Mouse (Mus musculus): ENCODE results near the gene Foxa3. TPM values are rescaled to one million over a fixed set of nuclear protein-coding genes. Genes with fewer than 3 reads are reported as not detected.

Foxa3 gene
- 4.9 TPM for polyA plus RNA-seq (2014; fragmentation: Illumina TruSeq; extraction: RNeasy Lipid Tissue Mini Kit (QIAGEN cat#74804); ENCODE audit: low replicate concordance)

DNA sequence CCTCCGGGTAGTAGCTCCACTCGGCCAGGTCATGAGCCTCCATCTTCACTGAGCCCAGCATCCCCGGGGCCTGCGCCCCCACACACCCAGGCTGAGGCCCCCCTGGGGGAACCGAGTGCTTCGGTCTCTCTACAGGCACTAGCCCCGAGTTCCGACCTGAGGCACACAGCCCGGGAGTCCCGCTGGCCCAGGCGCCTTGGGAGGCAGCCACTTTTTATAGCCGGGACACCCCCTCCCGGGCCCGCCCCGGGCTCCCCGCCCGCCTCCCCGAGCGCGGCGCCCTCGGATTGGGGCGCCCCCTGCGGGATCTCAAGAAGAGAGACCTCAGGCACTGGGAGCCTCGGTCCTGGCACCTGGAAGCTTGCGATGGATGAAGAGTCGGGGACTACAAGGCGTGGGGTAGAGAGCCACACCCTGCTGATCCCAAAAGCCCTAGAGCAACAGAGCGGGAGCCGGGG is at the start of gene Foxa3:
TSS of gene Foxa3 (minus strand) at position 182 of the 458 bp plus-strand sequence.

DNA sequence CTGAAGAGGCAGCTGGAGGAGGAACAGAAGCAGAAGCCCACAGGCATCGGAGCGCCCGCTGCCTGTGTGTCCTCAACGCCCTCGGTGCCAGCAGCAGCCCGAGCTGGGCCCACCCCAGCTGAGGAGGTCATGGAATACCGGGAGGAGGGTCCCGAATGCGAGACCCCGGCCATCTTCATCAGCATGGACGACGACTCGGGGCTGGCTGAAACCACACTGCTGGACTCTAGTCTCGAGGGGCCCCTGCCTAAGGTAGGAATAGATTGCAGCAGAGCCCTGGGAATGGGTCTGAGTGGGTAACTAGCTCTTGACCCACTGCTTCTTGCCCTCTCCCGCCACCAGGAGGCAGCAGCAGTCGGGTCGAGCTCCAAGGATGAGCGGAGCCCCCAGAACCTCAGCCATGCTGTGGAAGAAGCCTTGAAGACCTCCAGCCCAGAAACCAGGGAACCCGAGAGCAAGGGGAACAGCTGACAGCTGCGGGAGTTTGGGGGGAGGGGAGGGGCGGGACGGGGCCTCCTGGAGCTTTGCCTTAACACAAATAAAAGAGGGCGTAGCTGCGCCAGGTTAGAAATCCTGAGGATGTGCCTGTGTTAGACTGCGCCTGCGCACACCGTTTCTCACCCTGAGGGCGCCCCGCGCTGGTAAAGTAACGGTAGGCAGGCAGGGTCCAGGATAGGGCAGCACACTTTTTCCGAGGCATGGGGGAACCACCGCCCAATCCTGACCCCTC is 30.9 kb upstream of the Foxa3 start, which contains the start of gene Rsph6a:
TSS of gene Rsph6a (plus strand) at position 644 of the 730 bp plus-strand sequence.

DNA sequence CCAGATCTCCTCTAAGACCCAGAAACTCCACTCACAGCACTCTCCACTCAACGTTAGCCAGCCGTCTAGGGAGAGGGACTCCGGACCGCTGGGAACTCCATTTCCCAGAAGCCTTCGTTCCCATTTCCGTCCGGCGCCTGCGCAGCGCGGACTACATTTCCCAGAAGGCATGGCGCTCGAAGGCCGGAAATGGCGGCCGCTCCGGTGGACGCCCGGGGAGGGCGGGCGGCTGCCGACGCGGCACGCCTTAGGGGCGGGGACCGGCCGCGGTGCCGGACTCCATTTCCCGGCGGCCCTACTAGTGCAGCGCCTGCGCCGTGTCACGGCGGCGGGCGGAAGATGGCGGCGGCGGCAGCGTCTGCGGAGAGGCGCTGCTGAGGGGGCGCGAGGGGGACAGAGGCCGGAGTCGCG is 763 bp upstream of the Foxa3 start, which contains the start of gene Sympk:
TSS of gene Sympk (plus strand) at position 282 of the 411 bp plus-strand sequence.

DNA sequence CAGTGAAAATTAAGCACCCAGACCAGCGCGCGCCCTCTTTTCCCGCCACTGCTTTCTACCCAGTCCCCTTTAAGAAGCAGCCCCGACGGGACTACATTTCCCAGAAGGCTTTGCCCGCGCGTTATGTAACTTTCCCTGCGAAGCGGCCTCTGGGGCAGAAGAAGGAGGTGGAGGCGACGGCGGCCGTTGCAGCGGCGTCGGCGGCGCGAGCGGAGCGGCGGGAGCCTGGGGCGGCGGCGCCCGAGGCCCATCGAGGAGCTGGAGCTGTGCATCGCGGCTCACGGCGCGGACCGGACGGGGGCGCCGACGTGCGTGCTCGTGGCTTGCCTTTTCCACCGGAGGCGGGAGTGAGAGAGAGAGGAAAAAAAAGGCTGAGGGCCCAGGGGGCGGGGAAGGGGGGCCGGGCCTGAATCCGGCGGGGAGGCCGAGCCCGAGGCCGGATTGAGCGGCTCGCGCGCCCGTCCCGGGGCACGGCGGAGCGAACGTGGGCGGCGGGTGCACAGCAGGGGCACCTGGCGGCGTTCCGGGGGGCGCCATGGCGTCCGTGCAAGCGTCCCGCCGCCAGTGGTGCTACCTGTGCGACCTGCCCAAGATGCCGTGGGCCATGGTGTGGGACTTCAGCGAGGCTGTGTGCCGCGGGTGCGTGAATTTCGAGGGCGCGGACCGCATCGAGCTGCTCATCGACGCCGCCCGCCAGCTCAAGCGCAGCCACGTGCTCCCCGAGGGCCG is 19.3 kb downstream of the Foxa3 start, which contains the start of gene Irf2bp1:
TSS of gene Irf2bp1 (plus strand) at position 143 of the 729 bp plus-strand sequence.

DNA sequence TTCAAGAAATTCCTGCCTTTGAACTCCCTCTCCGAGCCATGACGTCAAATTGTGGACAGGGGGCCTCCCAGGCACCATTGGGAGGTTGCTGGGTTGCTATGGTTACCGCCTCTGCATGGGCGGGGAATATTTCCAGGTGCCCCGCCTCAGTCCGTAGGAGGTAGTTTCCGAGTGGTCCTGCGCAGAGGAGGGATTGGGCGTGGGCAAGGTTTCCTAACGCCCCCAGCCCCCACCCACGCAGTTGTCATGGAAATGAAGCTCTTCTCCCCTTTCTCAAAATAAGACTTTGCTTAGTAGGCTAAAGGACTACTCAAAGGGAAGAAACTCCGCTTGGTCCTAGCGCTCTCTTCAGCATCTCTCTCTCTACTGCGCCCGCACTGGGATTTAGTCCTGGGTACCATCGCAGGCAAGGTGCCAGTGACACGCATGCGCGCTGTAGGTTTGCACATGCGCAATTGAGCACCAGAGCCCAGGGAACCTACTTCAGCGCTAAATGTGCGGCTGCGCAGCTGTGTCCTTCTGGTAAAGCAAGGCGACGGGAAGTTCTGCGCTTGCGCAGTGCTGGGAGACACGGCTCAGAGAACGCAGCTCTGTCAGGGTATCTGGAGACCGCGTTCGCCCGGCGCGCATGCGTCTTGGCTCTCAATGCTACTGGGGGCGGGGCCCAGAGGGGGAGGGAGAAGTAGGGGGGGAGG is 32.6 kb downstream of the Foxa3 start, which contains the start of gene Mypop:
TSS of gene Mypop (plus strand) at position 645 of the 695 bp plus-strand sequence.

DNA sequence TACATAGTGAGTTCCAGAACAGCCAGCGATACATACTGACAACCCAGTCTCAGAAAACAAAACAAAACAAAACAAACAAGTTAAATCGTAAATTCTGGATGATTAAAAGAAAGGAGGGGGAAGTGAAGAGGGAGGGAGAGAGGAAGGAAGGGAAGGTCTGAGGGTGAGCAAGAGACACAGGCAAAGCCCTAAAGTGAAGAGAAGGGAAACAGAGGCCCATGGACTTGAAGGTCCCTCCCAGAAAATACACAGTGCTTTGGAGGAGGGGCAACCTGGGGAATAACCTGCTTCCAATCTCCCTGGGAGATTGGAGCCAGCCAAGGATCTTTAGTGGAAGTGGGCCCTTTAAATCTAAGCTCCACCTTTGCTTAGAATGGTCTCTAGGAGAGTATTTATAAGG is 36.2 kb downstream of the Foxa3 start, which contains the start of gene Nanos2:
TSS of gene Nanos2 (plus strand) at position 301 of the 400 bp plus-strand sequence.

Other genes with a start within 250 kb of the Foxa3 start
- gene Psg19, start 225.0 kb downstream of the Foxa3 start, polyA plus RNA-seq (2014; fragmentation: Illumina TruSeq; extraction: RNeasy Lipid Tissue Mini Kit (QIAGEN cat#74804); ENCODE audit: low replicate concordance): not detected
- not detected for gene Psg17, start 201.9 kb downstream of the Foxa3 start, polyA plus RNA-seq (2014; fragmentation: Illumina TruSeq; extraction: RNeasy Lipid Tissue Mini Kit (QIAGEN cat#74804); ENCODE audit: low replicate concordance)
- gene Mill2, start 183.6 kb downstream of the Foxa3 start, polyA plus RNA-seq (2014; fragmentation: Illumina TruSeq; extraction: RNeasy Lipid Tissue Mini Kit (QIAGEN cat#74804); ENCODE audit: low replicate concordance): 4.1 TPM
- gene Pglyrp1, start 152.2 kb downstream of the Foxa3 start, polyA plus RNA-seq (2014; fragmentation: Illumina TruSeq; extraction: RNeasy Lipid Tissue Mini Kit (QIAGEN cat#74804); ENCODE audit: low replicate concordance): not detected
- gene Ccdc61, start 113.1 kb downstream of the Foxa3 start, polyA plus RNA-seq (2014; fragmentation: Illumina TruSeq; extraction: RNeasy Lipid Tissue Mini Kit (QIAGEN cat#74804); ENCODE audit: low replicate concordance): 0.71 TPM
- gene Nova2, start 97.7 kb downstream of the Foxa3 start, polyA plus RNA-seq (2014; fragmentation: Illumina TruSeq; extraction: RNeasy Lipid Tissue Mini Kit (QIAGEN cat#74804); ENCODE audit: low replicate concordance): 0.07 TPM
- gene Nanos2, start 36.1 kb downstream of the Foxa3 start, polyA plus RNA-seq (2014; fragmentation: Illumina TruSeq; extraction: RNeasy Lipid Tissue Mini Kit (QIAGEN cat#74804); ENCODE audit: low replicate concordance): not detected
- gene Mypop, start 32.3 kb downstream of the Foxa3 start, polyA plus RNA-seq (2014; fragmentation: Illumina TruSeq; extraction: RNeasy Lipid Tissue Mini Kit (QIAGEN cat#74804); ENCODE audit: low replicate concordance): not detected
- gene Irf2bp1, start 19.5 kb downstream of the Foxa3 start, polyA plus RNA-seq (2014; fragmentation: Illumina TruSeq; extraction: RNeasy Lipid Tissue Mini Kit (QIAGEN cat#74804); ENCODE audit: low replicate concordance): 0.52 TPM
- gene Sympk, start 839 bp upstream of the Foxa3 start, polyA plus RNA-seq (2014; fragmentation: Illumina TruSeq; extraction: RNeasy Lipid Tissue Mini Kit (QIAGEN cat#74804); ENCODE audit: low replicate concordance): 1.7 TPM
- gene Rsph6a, start 31.2 kb upstream of the Foxa3 start, polyA plus RNA-seq (2014; fragmentation: Illumina TruSeq; extraction: RNeasy Lipid Tissue Mini Kit (QIAGEN cat#74804); ENCODE audit: low replicate concordance): not detected
- gene Dmwd, start 52.7 kb upstream of the Foxa3 start, polyA plus RNA-seq (2014; fragmentation: Illumina TruSeq; extraction: RNeasy Lipid Tissue Mini Kit (QIAGEN cat#74804); ENCODE audit: low replicate concordance): not detected
- 1.3 TPM for gene Dmpk, start 60.3 kb upstream of the Foxa3 start, polyA plus RNA-seq (2014; fragmentation: Illumina TruSeq; extraction: RNeasy Lipid Tissue Mini Kit (QIAGEN cat#74804); ENCODE audit: low replicate concordance)
- gene Six5, start 71.1 kb upstream of the Foxa3 start, polyA plus RNA-seq (2014; fragmentation: Illumina TruSeq; extraction: RNeasy Lipid Tissue Mini Kit (QIAGEN cat#74804); ENCODE audit: low replicate concordance): 0.33 TPM
- gene Gm4969, start 94.8 kb upstream of the Foxa3 start, polyA plus RNA-seq (2014; fragmentation: Illumina TruSeq; extraction: RNeasy Lipid Tissue Mini Kit (QIAGEN cat#74804); ENCODE audit: low replicate concordance): not detected
- gene Fbxo46, start 96.3 kb upstream of the Foxa3 start, polyA plus RNA-seq (2014; fragmentation: Illumina TruSeq; extraction: RNeasy Lipid Tissue Mini Kit (QIAGEN cat#74804); ENCODE audit: low replicate concordance): 0.48 TPM
- gene Qpctl, start 125.8 kb upstream of the Foxa3 start, polyA plus RNA-seq (2014; fragmentation: Illumina TruSeq; extraction: RNeasy Lipid Tissue Mini Kit (QIAGEN cat#74804); ENCODE audit: low replicate concordance): 2.7 TPM
- 1.3 TPM for gene Snrpd2, start 126.2 kb upstream of the Foxa3 start, polyA plus RNA-seq (2014; fragmentation: Illumina TruSeq; extraction: RNeasy Lipid Tissue Mini Kit (QIAGEN cat#74804); ENCODE audit: low replicate concordance)
- 0.22 TPM for gene Gipr, start 142.6 kb upstream of the Foxa3 start, polyA plus RNA-seq (2014; fragmentation: Illumina TruSeq; extraction: RNeasy Lipid Tissue Mini Kit (QIAGEN cat#74804); ENCODE audit: low replicate concordance)
- not detected for gene Eml2, start 152.9 kb upstream of the Foxa3 start, polyA plus RNA-seq (2014; fragmentation: Illumina TruSeq; extraction: RNeasy Lipid Tissue Mini Kit (QIAGEN cat#74804); ENCODE audit: low replicate concordance)
- 1.4 TPM for gene Gpr4, start 189.0 kb upstream of the Foxa3 start, polyA plus RNA-seq (2014; fragmentation: Illumina TruSeq; extraction: RNeasy Lipid Tissue Mini Kit (QIAGEN cat#74804); ENCODE audit: low replicate concordance)
- gene Opa3, start 204.8 kb upstream of the Foxa3 start, polyA plus RNA-seq (2014; fragmentation: Illumina TruSeq; extraction: RNeasy Lipid Tissue Mini Kit (QIAGEN cat#74804); ENCODE audit: low replicate concordance): 6.8 TPM
- gene Vasp, start 248.3 kb upstream of the Foxa3 start, polyA plus RNA-seq (2014; fragmentation: Illumina TruSeq; extraction: RNeasy Lipid Tissue Mini Kit (QIAGEN cat#74804); ENCODE audit: low replicate concordance): 48.9 TPM